Mouse (Mus musculus) brain, adult 2 months (tissue): ENCODE measurements at regions not wholly inside any gene's neighbourhood (a gene's known extent, or its start where the extent isn't known, plus 50 kb on each side); places are given as distances from the start of the nearest gene placed in this dataset.
"Not testable (repeated sequence)": the region's sequence is repeated elsewhere in the genome, so short reads cannot be mapped to it uniquely, and the experiment has no call there.

Source experiments
- DNase-seq: peaks from one replicate; pipeline ENCODE4 v3.0.0; 2011; ENCODE audit warnings: low read depth, low spot score

- no peak for DNase-seq
These were observed 175.5 kb upstream of the Pkdcc start for GRCm38 (mm10) chr17:83039563-83039962.

GRCm38 (mm10) chr17:83044515-83044914 is 170.6 kb upstream of the Pkdcc start:
- no peak for DNase-seq

GRCm38 (mm10) chr17:83049972-83050535 is 165.0 kb upstream of the Pkdcc start:
- DNase-seq: no peak

GRCm38 (mm10) chr17:83050591-83051197 is 164.4 kb upstream of the Pkdcc start:
- no peak for DNase-seq

GRCm38 (mm10) chr17:83052613-83053140 is 162.4 kb upstream of the Pkdcc start:
- no peak for DNase-seq

- no peak for DNase-seq
These were observed 157.3 kb upstream of the Pkdcc start for GRCm38 (mm10) chr17:83057832-83058231.

GRCm38 (mm10) chr17:83061843-83062242 is 153.2 kb upstream of the Pkdcc start:
- no peak for DNase-seq

GRCm38 (mm10) chr17:83063848-83064247 is 151.2 kb upstream of the Pkdcc start:
- no peak for DNase-seq

GRCm38 (mm10) chr17:83064376-83064775 is 150.7 kb upstream of the Pkdcc start:
- DNase-seq: not testable (repeated sequence)

GRCm38 (mm10) chr17:83069246-83069645 is 145.8 kb upstream of the Pkdcc start:
- no peak for DNase-seq

GRCm38 (mm10) chr17:83071746-83072145 is 143.3 kb upstream of the Pkdcc start:
- no peak for DNase-seq

GRCm38 (mm10) chr17:83072175-83072574 is 142.9 kb upstream of the Pkdcc start:
- DNase-seq: no peak

GRCm38 (mm10) chr17:83074893-83075292 is 140.2 kb upstream of the Pkdcc start:
- peak; percentile 19 for DNase-seq

- DNase-seq: no peak
These were observed 137.1 kb upstream of the Pkdcc start for GRCm38 (mm10) chr17:83077737-83078600.

GRCm38 (mm10) chr17:83078601-83079360 is 136.3 kb upstream of the Pkdcc start:
- DNase-seq: peak; percentile 8

GRCm38 (mm10) chr17:83079361-83079685 is 135.8 kb upstream of the Pkdcc start:
- DNase-seq: no peak

- peak; percentile 23 for DNase-seq
These were observed 133.4 kb upstream of the Pkdcc start for GRCm38 (mm10) chr17:83081729-83082128.

GRCm38 (mm10) chr17:83083521-83083920 is 131.6 kb upstream of the Pkdcc start:
- no peak for DNase-seq

- DNase-seq: peak; percentile 13
These were observed 129.2 kb upstream of the Pkdcc start for GRCm38 (mm10) chr17:83085792-83086475.

- DNase-seq: no peak
These were observed 128.4 kb upstream of the Pkdcc start for GRCm38 (mm10) chr17:83086703-83087102.

GRCm38 (mm10) chr17:83088471-83088870 is 126.6 kb upstream of the Pkdcc start:
- no peak for DNase-seq
